29 mouse cellular contexts compared by ENCODE assay signal in genomic region chr4:135223808-135224207, GRCm38 (mm10). TPM values are rescaled to one million over a fixed set of nuclear protein-coding genes. Genes with fewer than 3 reads are reported as not detected.
A peak's percentile ranks its signal among the peaks of the same experiment; 100 is the strongest.
DNase-seq lines count a peak whose midpoint lies in the region; ATAC-seq and TF ChIP-seq lines count a peak whose summit lies in the region.
"Had no signal": no experiment of that assay in that cellular context is flagged by ENCODE, and none has a peak within 500 bp of the region (broad histone marks: within the 10 kb centered on the region; RNA-seq: fewer than 3 reads in every experiment).

No protein-coding gene starts in this region.

- no peaks in the 10 kb centered on the region for H3K9me3 ChIP-seq in forebrain, embryonic 12.5 days
- H3K9me3 ChIP-seq in forebrain, embryonic 16.5 days (ENCODE audit: control insufficient read depth, low read length) = no peaks in the 10 kb centered on the region
- H3K9me3 ChIP-seq in midbrain, postnatal 0 days (ENCODE audit: low read length) = no peaks in the 10 kb centered on the region
- no peaks in the 10 kb centered on the region for H3K9me3 ChIP-seq in midbrain, embryonic 15.5 days
- H3K9me3 ChIP-seq: embryonic facial prominence, embryonic 13.5 days; heart, embryonic 13.5 days; liver, embryonic 12.5 days; megakaryocyte, embryonic 14.5 days; neural tube, embryonic 12.5 days had no signal

- H3K27me3 ChIP-seq in forebrain, embryonic 12.5 days = no peaks in the 10 kb centered on the region
- H3K27me3 ChIP-seq in forebrain, embryonic 16.5 days (replicated peaks; ENCODE audit: control insufficient read depth, insufficient read depth, low read length) = no peaks in the 10 kb centered on the region
- H3K27me3 ChIP-seq in midbrain, postnatal 0 days (ENCODE audit: insufficient read depth, low read length) = no peaks in the 10 kb centered on the region
- H3K27me3 ChIP-seq in midbrain, embryonic 15.5 days (replicated peaks) = no peaks in the 10 kb centered on the region
- H3K27me3 ChIP-seq: embryonic facial prominence, embryonic 13.5 days; heart, embryonic 13.5 days; liver, embryonic 12.5 days; megakaryocyte, embryonic 14.5 days; neural tube, embryonic 12.5 days had no signal

- H3K4me2 ChIP-seq in forebrain, embryonic 12.5 days = no peak overlapping the region
- H3K4me2 ChIP-seq in forebrain, embryonic 16.5 days (ENCODE audit: low read length) = no peak overlapping the region
- H3K4me2 ChIP-seq in midbrain, postnatal 0 days (ENCODE audit: low read depth, low read length, poor library complexity, severe bottlenecking) = no peak overlapping the region
- no peak overlapping the region for H3K4me2 ChIP-seq in midbrain, embryonic 15.5 days
- H3K4me2 ChIP-seq: embryonic facial prominence, embryonic 13.5 days; heart, embryonic 13.5 days; liver, embryonic 12.5 days; neural tube, embryonic 12.5 days had no signal

- H3K36me3 ChIP-seq in forebrain, embryonic 12.5 days (replicated peaks) = peaks cover 50% of the 10 kb centered on the region
- no peaks in the 10 kb centered on the region for H3K36me3 ChIP-seq in forebrain, embryonic 16.5 days (ENCODE audit: control insufficient read depth, insufficient read depth)
- no peaks in the 10 kb centered on the region for H3K36me3 ChIP-seq in midbrain, postnatal 0 days (ENCODE audit: insufficient read depth, low read length)
- H3K36me3 ChIP-seq in midbrain, embryonic 15.5 days (replicated peaks) = no peaks in the 10 kb centered on the region

- WGBS in forebrain, embryonic 12.5 days = 87% methylated on average over 9 of the region's 9 CpGs
- whole genome bisulfite sequencing in forebrain, embryonic 16.5 days = 79% methylated on average over 9 of the region's 9 CpGs
- 85% methylated on average over 9 of the region's 9 CpGs for WGBS in midbrain, postnatal 0 days
- WGBS in midbrain, embryonic 15.5 days = 83% methylated on average over 9 of the region's 9 CpGs

- peak; percentile 4 for DNase-seq in kidney, postnatal 10 days
- DNase-seq in kidney, adult 11 months = no peak
- peak; percentile 22 for DNase-seq in midbrain, postnatal 0 days (ENCODE audit: low spot score)
- DNase-seq: adrenal gland, postnatal 25 days; cerebellum, adult 9-10 months; gastrocnemius, adult 2 months; gastrocnemius, postnatal 36 days; heart, postnatal 10 days; kidney, adult 2 months; kidney, postnatal 4 days; layer of hippocampus, adult 9-11 months; liver, postnatal 0 days; lung, postnatal 36 days; midbrain, embryonic 14.5 days; right cerebral cortex, postnatal 14 days; thymus, postnatal 4 days had no signal

- ATAC-seq in forebrain, embryonic 12.5 days (ENCODE audit: low FRiP score) = no peak
- no peak for ATAC-seq in forebrain, embryonic 16.5 days
- no peak for ATAC-seq in midbrain, postnatal 0 days (ENCODE audit: low FRiP score)
- no peak for ATAC-seq in midbrain, embryonic 15.5 days (replicated peaks)
- ATAC-seq in megakaryocyte, adult 5-6 weeks (ENCODE audit: poor library complexity, severe bottlenecking) = no peak
- ATAC-seq: CD4-positive, CD25-positive, alpha-beta regulatory T cell, adult 4 months; forebrain, embryonic 14.5 days; hindbrain, embryonic 16.5 days; liver, embryonic 12.5 days; liver, postnatal 0 days had no signal

- H3K4me3 ChIP-seq in forebrain, embryonic 12.5 days (replicated peaks) = no peak overlapping the region
- no peak overlapping the region for H3K4me3 ChIP-seq in forebrain, embryonic 16.5 days (replicated peaks; ENCODE audit: low read length)
- no peak overlapping the region for H3K4me3 ChIP-seq in midbrain, postnatal 0 days (ENCODE audit: low read depth, low read length)
- no peak overlapping the region for H3K4me3 ChIP-seq in midbrain, embryonic 15.5 days
- H3K4me3 ChIP-seq: embryonic facial prominence, embryonic 13.5 days; gastrocnemius, adult 2 months; heart, embryonic 13.5 days; left cerebral cortex, adult 2 months; liver, embryonic 12.5 days; megakaryocyte, embryonic 14.5 days; neural tube, embryonic 12.5 days had no signal

- no peak for TF ChIP-seq CTCF in midbrain, postnatal 0 days (IDR thresholded peaks at IDR 0.05)

- H3K27ac ChIP-seq in forebrain, embryonic 12.5 days = 0 out of 2 replicates have a peak overlapping the region, but pooled peaks have one; percentile 25
- no peak overlapping the region for H3K27ac ChIP-seq in forebrain, embryonic 16.5 days (ENCODE audit: low read length)
- no peak overlapping the region for H3K27ac ChIP-seq in midbrain, postnatal 0 days (ENCODE audit: low read depth, low read length)
- H3K27ac ChIP-seq in midbrain, embryonic 15.5 days = no peak overlapping the region
- H3K27ac ChIP-seq: embryonic facial prominence, embryonic 13.5 days; gastrocnemius, adult 2 months; heart, embryonic 13.5 days; left cerebral cortex, adult 2 months; liver, embryonic 12.5 days; neural tube, embryonic 12.5 days had no signal

- no peak overlapping the region for H3K9ac ChIP-seq in forebrain, embryonic 12.5 days
- no peak overlapping the region for H3K9ac ChIP-seq in forebrain, embryonic 16.5 days (replicated peaks; ENCODE audit: low read depth, low read length)
- no peak overlapping the region for H3K9ac ChIP-seq in midbrain, postnatal 0 days (replicated peaks; ENCODE audit: low read length, poor library complexity, severe bottlenecking)
- no peak overlapping the region for H3K9ac ChIP-seq in midbrain, embryonic 15.5 days
- H3K9ac ChIP-seq: embryonic facial prominence, embryonic 13.5 days; heart, embryonic 13.5 days; liver, embryonic 12.5 days; liver, postnatal 0 days; neural tube, embryonic 12.5 days had no signal

- peaks cover 3% of the 10 kb centered on the region; the same call in 1 of the 2 replicates for H3K4me1 ChIP-seq in forebrain, embryonic 12.5 days
- H3K4me1 ChIP-seq in forebrain, embryonic 16.5 days (replicated peaks; ENCODE audit: control insufficient read depth, insufficient read depth, low read length) = peaks cover 9% of the 10 kb centered on the region; the same call in 1 of the 2 replicates
- H3K4me1 ChIP-seq in midbrain, postnatal 0 days (ENCODE audit: insufficient read depth, low read length) = no peaks in the 10 kb centered on the region
- H3K4me1 ChIP-seq in midbrain, embryonic 15.5 days = no peaks in the 10 kb centered on the region
- H3K4me1 ChIP-seq: neural tube, embryonic 12.5 days had no signal

RNA-seq across cellular contexts. Expression of gene Clic4, which starts 48.8 kb away (rescaled TPM):
- polyA plus RNA-seq in forebrain, embryonic 12.5 days (2016; fragmentation: Nextera tagmentation; extraction: Ambion mirVana) = 205 and 221 TPM in 2 replicates
- 97.8 and 125 TPM in 2 replicates for polyA plus RNA-seq in forebrain, embryonic 16.5 days (2015; fragmentation: Nextera tagmentation; extraction: Ambion mirVana)
- total RNA-seq in midbrain, postnatal 0 days (2014; rRNA removed) = 47.4 and 55.5 TPM in 2 replicates
- 38.0 and 38.6 TPM in 2 replicates for polyA plus RNA-seq in midbrain, postnatal 0 days (2015; fragmentation: Nextera tagmentation; extraction: Ambion mirVana)
- 63.8 and 69.5 TPM in 2 replicates for polyA plus RNA-seq in midbrain, embryonic 15.5 days (2015; fragmentation: Nextera tagmentation; extraction: Ambion mirVana)
- total RNA-seq in megakaryocyte, adult 5-6 weeks (2015) = 28.4 and 29.7 TPM in 2 replicates
- total RNA-seq in megakaryocyte, adult 5-6 weeks (2017) = 32.3 and 39.2 TPM in 2 replicates
